Comparison of ENCODE assay signal across 10 mouse cellular contexts in the genomic region with DNA sequence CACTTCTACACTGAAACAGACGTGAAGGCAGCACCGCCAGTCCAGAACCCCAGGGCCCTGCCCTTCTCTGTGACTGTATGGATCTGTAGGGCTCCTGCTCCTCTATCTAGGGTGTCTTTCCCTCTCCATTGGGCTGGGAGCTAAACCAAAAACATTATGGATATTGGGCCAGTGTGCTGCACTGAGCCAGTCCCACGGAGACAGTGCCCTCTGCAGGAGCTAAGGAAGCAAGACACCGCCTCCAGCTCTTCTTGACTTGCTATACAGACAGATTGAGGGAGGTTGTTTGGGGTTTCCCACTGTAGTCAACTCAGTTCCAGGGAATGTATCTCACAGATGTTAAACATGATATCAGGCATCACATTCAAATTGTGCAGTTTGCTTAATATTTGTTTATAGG. TPM values are rescaled to one million over a fixed set of nuclear protein-coding genes. Genes with fewer than 3 reads are reported as not detected.
DNase-seq lines count a peak whose midpoint lies in the region; ATAC-seq and TF ChIP-seq lines count a peak whose summit lies in the region.
"Had no signal": no experiment of that assay in that cellular context is flagged by ENCODE, and none has a peak within 500 bp of the region (broad histone marks: within the 10 kb centered on the region; RNA-seq: fewer than 3 reads in every experiment).

No protein-coding gene starts in this region.

- peak; percentile 72 for TF ChIP-seq CTCF in left cerebral cortex, adult 2 months (IDR thresholded peaks at IDR 0.05)

- peak; percentile 26 for DNase-seq in CD4-positive, CD25-positive, alpha-beta regulatory T cell, adult 2 months (ENCODE audit: low read depth, low spot score)
- no peak for DNase-seq in left cerebral cortex, adult 2 months (ENCODE audit: extremely low spot score in 1 of 2, low spot score in 2 of 2)
- no peak for DNase-seq in left cerebral cortex, adult 8-10 months (ENCODE audit: low spot score in 2 of 2)
- peak; percentile 44 for DNase-seq in adipocyte (ENCODE audit: low spot score)
- DNase-seq in kidney, postnatal 4 days = peak; percentile 58 to 69
- no peak for DNase-seq in frontal cortex, postnatal 25 days (ENCODE audit: low spot score in 2 of 2)
- no peak for DNase-seq in urinary bladder, postnatal 36 days (ENCODE audit: low spot score in 2 of 2)
- DNase-seq: liver, embryonic 13.5 days had no signal

- ATAC-seq in CD4-positive, CD25-positive, alpha-beta regulatory T cell, adult 4 months = no peak

- intact Hi-C loops in left cerebral cortex, adult 2 months (cut with DNase I) = no loop called here

- H3K4me3 ChIP-seq in left cerebral cortex, adult 2 months = no peak overlapping the region
- H3K4me3 ChIP-seq: erythroblast, embryonic 14.5 days; liver, embryonic 13.5 days had no signal

- no peak overlapping the region for H3K27ac ChIP-seq in left cerebral cortex, adult 2 months
- H3K27ac ChIP-seq: liver, embryonic 13.5 days had no signal

RNA-seq across cellular contexts. Expression of gene Paqr5, which starts 24.1 kb away (rescaled TPM):
- 1 to 10 TPM in 1 of 2 experiments, under 1 TPM in 1; 0.54 to 1.2 TPM for polyA plus RNA-seq in CD4-positive, CD25-positive, alpha-beta regulatory T cell, adult 4 months (2017; shearing (Covaris generic))
- total RNA-seq in left cerebral cortex, adult 2 months (2021) = 1 to 10 TPM; 3.6 to 4.1 TPM
- 1 to 10 TPM; 3.8 to 5.7 (median 5.2) TPM for total RNA-seq in left cerebral cortex, adult 8-10 months (2022)
- polyA plus RNA-seq: erythroblast, embryonic 14.5 days had no signal

Comparison
In these comparisons a context has a peak if more than half of its experiments do, and no peak if none do; other contexts are left out.
1. DNase-seq: peak in CD4-positive, CD25-positive, alpha-beta regulatory T cell, adult 2 months (single experiment), adipocyte (single experiment) and kidney, postnatal 4 days (2 of 2); none in left cerebral cortex, adult 2 months (0 of 2), left cerebral cortex, adult 8-10 months (0 of 2), frontal cortex, postnatal 25 days (0 of 2) and urinary bladder, postnatal 36 days (0 of 2).